Mouse (Mus musculus) erythroblast, embryonic 14.5 days (primary cell): ENCODE data around the gene Tmem131l. TPM values are rescaled to one million over a fixed set of nuclear protein-coding genes. Genes with fewer than 3 reads are reported as not detected.
"Not testable (repeated sequence)": the region's sequence is repeated elsewhere in the genome, so short reads cannot be mapped to it uniquely, and the experiment has no call there.

ENCODE experiments used
- H3K27me3 ChIP-seq: 2 replicates; pipeline ENCODE4 v1.6.1; 2012; ENCODE audit warnings: inconsistent platforms; ENCODE audit not compliant: control insufficient read depth
- H3K36me3 ChIP-seq: 2 replicates; pipeline ENCODE4 v1.6.1; 2012; ENCODE audit warnings: mild to moderate bottlenecking, inconsistent platforms; ENCODE audit not compliant: control insufficient read depth
- H3K4me1 ChIP-seq: 2 replicates; pipeline ENCODE4 v1.6.1; 2012; ENCODE audit warnings: inconsistent platforms; ENCODE audit not compliant: control insufficient read depth
- H3K4me3 ChIP-seq: replicated peaks from 2 replicates; pipeline ENCODE3; 2012; ENCODE audit warnings: moderate library complexity, mild to moderate bottlenecking, inconsistent platforms
- H3K9me3 ChIP-seq: 2 replicates; pipeline ENCODE4 v1.6.1; 2012; ENCODE audit warnings: low read length, inconsistent platforms, mixed read lengths; ENCODE audit not compliant: control insufficient read depth
- GATA1 ChIP-seq: IDR thresholded peaks from 2 replicates; pipeline ENCODE4 v1.6.1; 2012; ENCODE audit warnings: low read length, inconsistent platforms, mixed read lengths
- TAL1 ChIP-seq: IDR thresholded peaks from 3 replicates; pipeline ENCODE4 v1.6.1; 2012; ENCODE audit warnings: low read length, inconsistent platforms, mixed read lengths
- polyA plus RNA-seq: library from polyadenylated mRNA; stranded (reverse); fragments of >175 nt; gene quantifications from 2 replicates; pipeline ENCODE4 v1.2.3, GENCODE M21; 2012

Gene Tmem131l
- polyA plus RNA-seq, 1 experiment: 9.3 TPM

DNA sequence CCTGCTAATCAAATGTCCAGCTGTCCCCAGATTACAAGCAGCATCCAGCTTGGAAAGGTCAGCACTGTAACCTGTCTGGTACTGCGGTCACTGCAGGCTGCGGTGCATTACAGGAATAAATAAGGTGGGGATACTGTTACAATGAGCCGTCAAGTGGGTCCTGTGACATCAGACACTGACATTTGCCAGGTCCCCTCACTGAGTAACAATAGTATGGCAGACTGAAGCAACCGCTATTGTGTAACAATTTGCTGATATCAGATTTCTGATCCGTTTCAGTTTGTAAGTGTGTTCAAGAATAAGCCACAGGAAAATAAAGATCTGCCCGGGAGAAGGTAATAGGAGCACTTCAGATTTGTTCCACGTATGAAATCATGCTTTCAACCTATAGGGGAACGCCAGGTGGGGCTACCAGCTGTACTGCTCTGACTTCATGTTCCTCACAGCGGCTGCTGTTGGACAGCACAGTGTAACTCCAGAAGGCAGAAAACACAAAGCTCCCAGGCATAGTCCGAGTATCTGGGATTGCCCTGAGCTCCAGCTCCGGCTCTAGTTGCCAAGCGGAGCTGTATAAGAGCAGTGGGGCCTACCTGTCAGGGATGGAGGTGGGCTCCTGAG lies 139.1 kb downstream of the Tmem131l start:
- Histone ChIP-seq H3K9me3 (no peaks in the 10 kb centered on the region), H3K4me1 (no peaks in the 10 kb centered on the region), H3K27me3 (no peaks in the 10 kb centered on the region), H3K36me3 (peaks cover 90% of the 10 kb centered on the region), H3K4me3 (no peak overlapping the region)
- TF ChIP-seq GATA1: no peak
- no peak for TF ChIP-seq TAL1

DNA sequence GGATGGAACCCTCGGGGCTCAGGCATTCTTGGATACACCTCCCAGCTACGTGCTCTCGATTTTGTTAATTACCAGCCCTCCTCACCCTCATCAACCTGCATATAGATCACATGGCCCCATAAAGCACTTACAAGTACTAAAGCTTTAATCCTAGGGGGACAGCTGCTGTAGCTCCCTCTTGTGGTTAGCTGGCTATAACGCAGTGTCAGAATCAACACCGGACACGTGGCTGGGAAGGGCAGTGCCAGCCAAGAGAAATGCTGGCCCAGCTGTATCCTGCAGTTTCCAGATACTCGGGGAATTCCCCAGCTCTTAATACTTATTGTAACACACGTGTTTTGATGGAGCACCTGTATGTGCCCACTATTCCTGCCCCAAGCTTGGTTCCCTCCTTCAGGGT lies 140.4 kb downstream of the Tmem131l start:
- H3K36me3 ChIP-seq: peaks cover 77% of the 10 kb centered on the region
- H3K4me3 ChIP-seq: no peak overlapping the region
- no peaks in the 10 kb centered on the region for H3K27me3 ChIP-seq
- H3K9me3 ChIP-seq: no peaks in the 10 kb centered on the region
- TF ChIP-seq GATA1 (no peak), TAL1 (no peak)
- no peaks in the 10 kb centered on the region for H3K4me1 ChIP-seq

GRCm38 (mm10) chr3:83898246-83898645 lies 141.7 kb downstream of the Tmem131l start:
- Histone ChIP-seq H3K9me3 (no peaks in the 10 kb centered on the region), H3K4me3 (no peak overlapping the region), H3K27me3 (no peaks in the 10 kb centered on the region), H3K4me1 (no peaks in the 10 kb centered on the region), H3K36me3 (peaks cover 64% of the 10 kb centered on the region)
- no peak for TF ChIP-seq GATA1
- no peak for TF ChIP-seq TAL1

GRCm38 (mm10) chr3:83895811-83896210 lies 144.2 kb downstream of the Tmem131l start:
- Histone ChIP-seq H3K27me3 (no peaks in the 10 kb centered on the region), H3K36me3 (peaks cover 40% of the 10 kb centered on the region), H3K9me3 (peaks cover 4% of the 10 kb centered on the region), H3K4me1 (no peaks in the 10 kb centered on the region), H3K4me3 (no peak overlapping the region)
- no peak for TF ChIP-seq TAL1
- no peak for TF ChIP-seq GATA1

GRCm38 (mm10) chr3:83895111-83895510 lies 144.9 kb downstream of the Tmem131l start:
- no peak for TF ChIP-seq TAL1
- no peak for TF ChIP-seq GATA1
- Histone ChIP-seq H3K4me3 (no peak overlapping the region), H3K9me3 (peaks cover 4% of the 10 kb centered on the region), H3K4me1 (no peaks in the 10 kb centered on the region), H3K27me3 (no peaks in the 10 kb centered on the region), H3K36me3 (peaks cover 33% of the 10 kb centered on the region)

- Histone ChIP-seq H3K4me1 (no peaks in the 10 kb centered on the region), H3K9me3 (no peaks in the 10 kb centered on the region), H3K36me3 (no peaks in the 10 kb centered on the region), H3K4me3 (no peak overlapping the region), H3K27me3 (no peaks in the 10 kb centered on the region)
- TF ChIP-seq TAL1 (no peak), GATA1 (no peak)
These were observed 154.8 kb downstream of the Tmem131l start for GRCm38 (mm10) chr3:83885163-83885562.

DNA sequence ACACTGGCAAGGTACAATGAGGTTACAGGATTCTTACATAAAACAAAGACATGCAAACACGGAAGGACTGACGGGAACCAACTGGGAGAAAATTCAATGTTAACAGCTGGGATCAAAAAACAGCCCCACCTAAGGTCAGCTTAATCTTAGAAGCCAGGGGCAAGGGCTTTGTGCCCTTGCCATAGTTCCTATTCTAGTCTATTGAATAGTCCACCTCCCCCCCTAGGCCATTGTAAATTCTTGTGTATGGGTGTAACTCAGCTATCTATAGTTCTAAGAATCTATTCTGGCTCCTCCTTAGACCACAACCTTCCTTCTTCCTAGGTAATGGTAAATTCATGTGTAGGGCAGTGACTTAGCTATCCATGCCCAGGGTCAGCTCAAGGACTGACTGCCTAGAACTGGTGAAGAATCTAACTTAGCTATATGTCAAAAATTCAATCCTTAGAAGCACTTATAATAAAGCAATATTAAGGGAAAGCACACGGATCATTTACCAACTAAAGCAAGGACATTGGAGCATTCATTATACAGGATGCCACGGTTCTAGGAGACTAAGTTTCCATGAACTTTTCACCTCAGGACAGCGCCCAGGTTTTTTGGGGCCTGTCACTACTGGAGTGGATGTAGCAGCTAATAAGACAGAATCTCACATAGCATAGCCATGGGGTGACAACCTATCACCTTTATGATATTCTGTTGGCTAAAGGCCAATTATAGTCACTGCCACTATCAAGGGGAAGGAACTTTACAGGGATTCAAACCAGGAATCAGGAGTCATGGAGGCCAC lies 160.5 kb downstream of the Tmem131l start:
- H3K4me3 ChIP-seq, H3K27me3 ChIP-seq, H3K4me1 ChIP-seq, H3K9me3 ChIP-seq, H3K36me3 ChIP-seq: not testable (repeated sequence)

DNA sequence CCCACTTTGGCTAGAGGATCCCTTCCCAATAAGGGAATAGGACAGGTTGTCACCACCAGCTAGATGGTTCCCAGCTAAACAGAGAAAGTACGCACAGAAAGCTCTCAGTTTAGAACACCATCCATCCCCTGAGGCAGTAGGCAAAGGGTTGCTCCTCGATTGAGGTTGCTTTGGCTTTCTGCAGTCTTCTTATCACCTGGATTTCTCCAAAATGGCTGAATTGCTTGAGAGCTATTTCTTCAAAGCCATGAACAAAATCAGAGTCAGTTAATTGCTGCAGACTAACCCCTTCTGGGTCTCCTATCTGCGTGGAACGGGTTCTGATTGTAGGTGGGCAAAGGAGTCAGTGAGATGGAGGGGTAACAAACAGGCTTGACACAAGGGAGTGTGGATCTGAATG lies 161.2 kb downstream of the Tmem131l start:
- H3K4me3 ChIP-seq: no peak overlapping the region
- TF ChIP-seq GATA1 (no peak), TAL1 (no peak)
- H3K4me1 ChIP-seq: no peaks in the 10 kb centered on the region
- no peaks in the 10 kb centered on the region for H3K36me3 ChIP-seq
- H3K9me3 ChIP-seq: no peaks in the 10 kb centered on the region
- H3K27me3 ChIP-seq: no peaks in the 10 kb centered on the region

DNA sequence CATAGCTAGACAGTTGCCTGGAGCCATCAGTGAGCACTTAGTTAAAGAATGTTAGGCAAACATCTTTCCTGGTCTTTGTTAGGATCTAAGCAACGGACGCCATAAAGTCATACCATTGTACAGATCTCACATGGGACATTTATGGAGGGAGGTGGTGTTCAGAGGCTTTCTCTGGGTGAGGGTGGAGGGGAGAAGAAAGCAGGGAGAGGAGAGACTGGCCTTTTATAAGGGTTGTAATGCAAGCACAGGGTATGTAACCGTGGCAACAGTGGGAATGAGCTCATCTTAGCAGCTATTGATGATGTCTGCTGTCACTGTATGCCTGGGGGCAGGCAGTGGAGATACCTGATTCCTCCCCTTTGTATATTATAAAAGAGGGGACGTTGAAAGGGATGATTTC lies 163.7 kb downstream of the Tmem131l start:
- Histone ChIP-seq H3K27me3 (no peaks in the 10 kb centered on the region), H3K36me3 (no peaks in the 10 kb centered on the region), H3K4me1 (no peaks in the 10 kb centered on the region), H3K4me3 (no peak overlapping the region), H3K9me3 (no peaks in the 10 kb centered on the region)
- TF ChIP-seq GATA1 (no peak), TAL1 (no peak)

DNA sequence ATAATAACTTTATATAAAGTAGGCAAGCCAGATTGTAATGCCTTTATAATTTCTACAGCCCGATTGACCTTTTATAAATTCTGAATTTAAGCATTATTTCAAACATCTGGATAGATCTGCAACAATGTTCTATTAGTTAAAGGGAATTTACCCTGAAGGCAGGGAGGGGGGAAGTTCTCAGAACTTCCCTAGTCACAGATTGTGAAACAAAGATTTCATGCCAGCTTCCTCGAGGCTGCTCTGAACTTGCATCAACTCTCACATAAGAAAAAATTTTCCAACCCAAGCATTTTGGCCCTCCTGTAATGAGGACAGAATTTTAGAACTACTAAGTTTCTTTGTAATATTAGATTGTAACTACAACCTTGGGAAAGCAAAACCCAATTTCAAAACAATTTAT lies 164.9 kb downstream of the Tmem131l start:
- H3K9me3 ChIP-seq, H3K36me3 ChIP-seq, H3K27me3 ChIP-seq, H3K4me1 ChIP-seq, H3K4me3 ChIP-seq: not testable (repeated sequence)

DNA sequence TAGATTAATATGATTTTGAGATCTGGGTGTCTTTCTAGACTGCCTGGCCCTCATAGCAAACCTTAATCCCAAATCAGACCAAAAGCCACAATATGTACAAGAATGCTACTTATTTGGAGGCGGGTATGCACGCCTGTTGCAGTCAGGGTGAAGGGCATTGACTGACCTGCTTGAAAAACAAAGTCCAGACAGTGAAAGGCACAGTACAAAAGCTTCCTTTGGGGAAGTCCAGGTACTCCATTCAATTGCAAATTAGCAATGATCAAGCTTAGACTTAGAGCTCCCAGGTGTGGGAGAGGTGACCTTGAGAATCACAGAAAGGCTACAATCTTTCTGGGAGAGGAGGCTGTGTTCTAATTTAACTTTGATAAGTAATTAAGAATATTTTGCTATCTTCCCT lies 167.1 kb downstream of the Tmem131l start:
- H3K27me3 ChIP-seq, H3K36me3 ChIP-seq, H3K4me1 ChIP-seq, H3K4me3 ChIP-seq, H3K9me3 ChIP-seq: not testable (repeated sequence)

DNA sequence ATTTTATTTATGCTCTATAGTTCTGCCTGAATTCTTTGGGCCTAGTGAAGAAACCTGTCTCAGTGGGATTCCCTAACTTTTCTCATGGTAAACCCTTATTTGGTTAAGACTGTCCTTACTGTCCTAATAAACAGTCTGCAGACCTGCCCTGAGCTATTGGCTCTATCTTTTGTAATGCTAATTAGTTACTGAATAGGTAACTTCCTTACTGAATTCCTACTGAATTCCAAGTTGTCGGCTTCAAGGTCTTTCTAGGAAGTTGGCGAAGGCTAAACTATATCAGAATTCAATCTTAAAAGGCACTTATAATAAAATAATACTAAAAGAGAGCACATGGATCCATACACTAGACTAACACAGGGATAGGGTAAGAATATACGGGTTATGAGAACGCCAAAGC lies 168.0 kb downstream of the Tmem131l start:
- not testable (repeated sequence) for H3K4me3 ChIP-seq, H3K36me3 ChIP-seq, H3K4me1 ChIP-seq, H3K27me3 ChIP-seq, H3K9me3 ChIP-seq

DNA sequence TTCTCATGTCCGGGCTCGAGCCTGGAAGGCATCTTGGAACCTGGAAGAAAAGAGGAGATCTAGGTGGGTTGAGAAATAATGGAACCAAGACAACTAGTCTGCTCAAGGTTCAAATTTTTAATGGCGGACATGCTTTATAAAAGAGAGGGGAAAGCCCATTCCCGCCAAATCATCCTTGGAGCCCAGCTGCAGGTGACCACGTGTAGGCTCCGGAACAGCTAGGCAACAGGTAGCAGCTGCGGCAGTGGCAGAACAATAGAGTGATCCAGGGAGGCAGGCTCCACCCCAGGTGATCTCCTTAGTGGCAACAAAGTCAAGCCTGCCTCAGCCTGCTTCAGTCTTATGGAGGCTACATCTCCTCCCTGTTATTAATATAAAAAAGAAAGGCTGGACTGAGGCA lies 168.4 kb downstream of the Tmem131l start:
- H3K9me3 ChIP-seq, H3K36me3 ChIP-seq, H3K4me3 ChIP-seq, H3K27me3 ChIP-seq, H3K4me1 ChIP-seq: not testable (repeated sequence)
